Mouse (Mus musculus): ENCODE measurements around the gene Ptn. TPM values are rescaled to one million over a fixed set of nuclear protein-coding genes. Genes with fewer than 3 reads are reported as not detected.

Ptn gene
- polyA plus RNA-seq, 1 experiment = 216 TPM

GRCm38 (mm10) chr6:36812666-36813515, 2.9 kb upstream of the Ptn start:
- no peaks in the 10 kb centered on the region for H3K27me3 ChIP-seq (ENCODE audit: control insufficient read depth, insufficient read depth, low read length)
- no peak overlapping the region for H3K4me3 ChIP-seq (replicated peaks; ENCODE audit: insufficient read depth, low read depth, low read length)
- TF ChIP-seq CTCF (IDR thresholded peaks at IDR 0.05; ENCODE audit: borderline replicate concordance, insufficient read depth, low read depth, low read length) (no peak), POLR2A (IDR thresholded peaks at IDR 0.05; ENCODE audit: borderline replicate concordance, insufficient read depth, low read length) (no peak)
- no peaks in the 10 kb centered on the region; the same call in 1 of the 2 replicates for H3K4me1 ChIP-seq (ENCODE audit: control insufficient read depth, insufficient read depth, low read length)
- H3K27ac ChIP-seq (ENCODE audit: insufficient read depth, low read length) = no peak overlapping the region
- DNase-seq = no peak
- WGBS = 75% methylated on average over 7 of the region's 7 CpGs

GRCm38 (mm10) chr6:36810448-36810847, 428 bp upstream of the Ptn start:
- H3K4me3 ChIP-seq (replicated peaks; ENCODE audit: insufficient read depth, low read depth, low read length) = no peak overlapping the region
- no peak for TF ChIP-seq POLR2A (IDR thresholded peaks at IDR 0.05; ENCODE audit: borderline replicate concordance, insufficient read depth, low read length)
- no peak for TF ChIP-seq CTCF (IDR thresholded peaks at IDR 0.05; ENCODE audit: borderline replicate concordance, insufficient read depth, low read depth, low read length)
- WGBS = 16% methylated on average over 5 of the region's 5 CpGs
- H3K4me1 ChIP-seq (ENCODE audit: control insufficient read depth, insufficient read depth, low read length) = no peaks in the 10 kb centered on the region; the same call in 1 of the 2 replicates
- DNase-seq = peak in 1 of 2 experiments; percentile 17
- no peaks in the 10 kb centered on the region for H3K27me3 ChIP-seq (ENCODE audit: control insufficient read depth, insufficient read depth, low read length)
- no peak overlapping the region for H3K27ac ChIP-seq (ENCODE audit: insufficient read depth, low read length)

DNA sequence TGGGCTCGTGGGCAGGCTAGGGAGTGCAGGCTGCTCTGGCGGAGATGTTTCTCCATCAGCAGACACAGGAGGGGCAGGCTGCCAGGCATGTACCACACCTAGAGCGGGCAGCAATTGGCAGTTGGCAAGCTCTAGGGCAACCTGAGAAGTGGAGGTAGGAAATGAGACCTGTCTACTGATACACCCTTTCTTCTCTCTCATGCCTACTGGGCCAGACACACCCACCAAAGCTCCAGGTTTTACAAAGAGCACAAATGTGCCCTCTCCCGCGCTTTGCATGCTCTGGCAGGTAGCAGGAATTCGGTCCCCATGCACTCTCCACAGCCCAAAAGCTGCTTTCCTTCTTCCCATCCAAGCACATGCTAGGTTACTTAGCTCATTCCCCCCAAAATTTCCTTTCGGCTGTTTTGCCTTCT, 701 bp downstream of the Ptn start:
- DNase-seq = peak; percentile 78 to 82
- no peaks in the 10 kb centered on the region for H3K27me3 ChIP-seq (ENCODE audit: control insufficient read depth, insufficient read depth, low read length)
- TF ChIP-seq POLR2A (IDR thresholded peaks at IDR 0.05; ENCODE audit: borderline replicate concordance, insufficient read depth, low read length) = no peak
- WGBS = 1% methylated on average over 7 of the region's 7 CpGs
- H3K4me1 ChIP-seq (ENCODE audit: control insufficient read depth, insufficient read depth, low read length) = no peaks in the 10 kb centered on the region; the same call in 1 of the 2 replicates
- no peak overlapping the region for H3K27ac ChIP-seq (ENCODE audit: insufficient read depth, low read length)
- peak overlapping the region; percentile 62 for H3K4me3 ChIP-seq (replicated peaks; ENCODE audit: insufficient read depth, low read depth, low read length)

- WGBS = 69% methylated on average over 7 of the region's 7 CpGs
- DNase-seq = no peak
- TF ChIP-seq CTCF (IDR thresholded peaks at IDR 0.05; ENCODE audit: borderline replicate concordance, insufficient read depth, low read depth, low read length) = no peak
- no peak for TF ChIP-seq POLR2A (IDR thresholded peaks at IDR 0.05; ENCODE audit: borderline replicate concordance, insufficient read depth, low read length)
- Histone ChIP-seq H3K4me3 (replicated peaks; ENCODE audit: insufficient read depth, low read depth, low read length) (peak overlapping the region; percentile 1), H3K4me1 (ENCODE audit: control insufficient read depth, insufficient read depth, low read length) (no peaks in the 10 kb centered on the region; the same call in 1 of the 2 replicates), H3K27me3 (ENCODE audit: control insufficient read depth, insufficient read depth, low read length) (no peaks in the 10 kb centered on the region), H3K27ac (ENCODE audit: insufficient read depth, low read length) (no peak overlapping the region)
Measured at GRCm38 (mm10) chr6:36808306-36809058, 1.5 kb downstream of the Ptn start.

DNA sequence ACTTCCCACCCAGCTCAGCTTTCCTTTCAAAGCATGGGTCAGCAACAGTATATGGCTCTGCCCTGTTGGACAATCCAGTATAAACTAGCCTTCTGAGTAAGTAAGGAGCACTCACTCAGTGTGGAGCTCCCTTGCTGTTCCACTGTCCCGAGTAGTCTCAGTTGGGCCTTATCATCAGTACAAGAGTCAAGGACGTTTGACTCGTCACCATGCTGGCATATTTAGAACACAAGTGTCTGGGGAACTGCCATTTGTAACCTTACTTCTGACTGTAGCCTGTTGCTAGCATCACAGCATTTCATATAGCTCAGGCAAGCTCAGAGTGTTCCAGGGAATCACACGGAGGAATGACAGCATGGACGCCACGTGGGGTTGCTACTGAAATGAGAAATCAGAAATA, 3.1 kb downstream of the Ptn start:
- Histone ChIP-seq H3K4me1 (ENCODE audit: control insufficient read depth, insufficient read depth, low read length) (no peaks in the 10 kb centered on the region; the same call in 1 of the 2 replicates), H3K27ac (ENCODE audit: insufficient read depth, low read length) (no peak overlapping the region), H3K4me3 (replicated peaks; ENCODE audit: insufficient read depth, low read depth, low read length) (no peak overlapping the region), H3K27me3 (ENCODE audit: control insufficient read depth, insufficient read depth, low read length) (no peaks in the 10 kb centered on the region)
- no peak for DNase-seq
- WGBS = 80% methylated on average over 6 of the region's 6 CpGs
- no peak for TF ChIP-seq POLR2A (IDR thresholded peaks at IDR 0.05; ENCODE audit: borderline replicate concordance, insufficient read depth, low read length)
- TF ChIP-seq CTCF (IDR thresholded peaks at IDR 0.05; ENCODE audit: borderline replicate concordance, insufficient read depth, low read depth, low read length) = no peak

GRCm38 (mm10) chr6:36800309-36800946, 9.6 kb downstream of the Ptn start:
- TF ChIP-seq POLR2A (IDR thresholded peaks at IDR 0.05; ENCODE audit: borderline replicate concordance, insufficient read depth, low read length) = no peak
- TF ChIP-seq CTCF (IDR thresholded peaks at IDR 0.05; ENCODE audit: borderline replicate concordance, insufficient read depth, low read depth, low read length) = no peak
- Histone ChIP-seq H3K4me1 (ENCODE audit: control insufficient read depth, insufficient read depth, low read length) (no peaks in the 10 kb centered on the region), H3K27ac (ENCODE audit: insufficient read depth, low read length) (no peak overlapping the region; the same call in 1 of the 2 replicates), H3K4me3 (replicated peaks; ENCODE audit: insufficient read depth, low read depth, low read length) (no peak overlapping the region), H3K27me3 (ENCODE audit: control insufficient read depth, insufficient read depth, low read length) (no peaks in the 10 kb centered on the region)
- peak in 1 of 2 experiments; percentile 15 for DNase-seq
- WGBS = 71% methylated on average over 5 of the region's 5 CpGs

DNA sequence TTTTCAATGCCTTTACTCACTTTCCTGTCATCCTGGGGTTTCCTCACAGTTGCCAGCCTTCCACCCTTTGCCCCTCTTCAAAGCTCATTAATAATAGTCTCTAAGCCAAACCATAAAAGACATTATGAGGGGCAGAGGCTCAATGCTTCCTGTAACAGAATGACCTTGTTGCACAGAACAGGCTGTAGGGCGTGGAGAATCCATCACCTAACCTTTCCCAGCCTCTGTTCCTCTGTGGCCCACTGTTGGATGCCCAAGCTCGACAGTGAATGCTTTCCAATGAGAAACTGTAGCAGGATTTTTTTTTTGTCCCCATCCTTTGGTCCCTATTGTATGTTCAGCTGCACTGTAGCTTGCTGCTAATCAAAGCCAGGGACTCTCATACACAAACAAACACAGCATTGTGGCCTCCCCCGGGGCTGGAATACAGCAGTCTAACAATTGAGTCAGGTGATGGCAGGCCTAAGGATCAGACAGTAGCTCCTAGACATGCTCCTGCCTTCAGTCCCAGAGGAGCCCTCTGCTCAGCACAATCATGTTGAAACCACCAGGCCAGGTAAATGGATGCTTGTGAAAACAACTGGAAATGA, 12.9 kb downstream of the Ptn start:
- 75% methylated on average over 3 of the region's 3 CpGs for WGBS
- Histone ChIP-seq H3K4me1 (ENCODE audit: control insufficient read depth, insufficient read depth, low read length) (no peaks in the 10 kb centered on the region; the same call in 1 of the 2 replicates), H3K27me3 (ENCODE audit: control insufficient read depth, insufficient read depth, low read length) (no peaks in the 10 kb centered on the region), H3K27ac (ENCODE audit: insufficient read depth, low read length) (peak overlapping the region; percentile 56; the same call in 1 of the 2 replicates), H3K4me3 (replicated peaks; ENCODE audit: insufficient read depth, low read depth, low read length) (no peak overlapping the region)
- no peak for DNase-seq
- TF ChIP-seq POLR2A (IDR thresholded peaks at IDR 0.05; ENCODE audit: borderline replicate concordance, insufficient read depth, low read length) (no peak), CTCF (IDR thresholded peaks at IDR 0.05; ENCODE audit: borderline replicate concordance, insufficient read depth, low read depth, low read length) (no peak)
